Mouse (Mus musculus): ENCODE measurements at regions not wholly inside any gene's neighbourhood (a gene's known extent, or its start where the extent isn't known, plus 50 kb on each side); places are given as distances from the start of the nearest gene placed in this dataset.
"Not testable (repeated sequence)": the region's sequence is repeated elsewhere in the genome, so short reads cannot be mapped to it uniquely, and the experiment has no call there.

GRCm38 (mm10) chr3:59563486-59564006, 166.0 kb upstream of the Gm5538 start:
- in situ Hi-C loops (cut with MboI, MseI): not testable (repeated sequence)

- in situ Hi-C loops (cut with MboI, MseI): no loop called here
Measured at GRCm38 (mm10) chr3:59542621-59543020, 187.0 kb upstream of the Gm5538 start.

GRCm38 (mm10) chr3:59540547-59540946, 189.0 kb upstream of the Gm5538 start:
- in situ Hi-C loops (cut with MboI, MseI): not testable (repeated sequence)

- in situ Hi-C loops (cut with MboI, MseI): not testable (repeated sequence)
Measured at GRCm38 (mm10) chr3:59539893-59540292, 189.7 kb upstream of the Gm5538 start.

DNA sequence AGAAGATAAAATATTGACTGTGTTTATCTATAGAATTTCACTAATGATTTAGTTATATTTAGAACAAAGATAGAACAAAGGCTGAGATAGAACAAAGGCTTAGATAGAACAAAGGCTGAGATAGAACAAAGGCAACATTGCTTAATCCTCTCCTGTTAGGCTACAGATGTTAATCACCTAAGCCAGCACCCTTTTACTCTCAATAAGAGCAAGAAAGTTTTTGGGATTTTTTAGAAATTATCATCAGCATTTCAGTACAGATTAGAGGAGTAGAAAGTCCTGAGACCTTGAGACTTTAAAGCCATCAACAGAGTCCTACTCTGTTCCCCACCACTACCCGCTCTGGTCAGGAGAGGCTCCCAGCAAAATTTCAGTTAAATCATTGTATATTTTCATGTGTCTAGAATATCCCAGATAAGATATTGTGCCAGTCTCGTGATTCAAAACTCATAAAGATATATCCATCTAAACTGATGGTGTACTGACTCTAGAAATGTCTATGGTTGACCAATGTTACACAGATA, 187.2 kb upstream of the Igsf10 start:
- in situ Hi-C loops (cut with MboI, MseI): no loop called here

- in situ Hi-C loops (cut with MboI, MseI): no loop called here
Measured at GRCm38 (mm10) chr3:59530592-59531310, 186.6 kb upstream of the Igsf10 start.

GRCm38 (mm10) chr3:59520766-59521165, 176.6 kb upstream of the Igsf10 start:
- in situ Hi-C loops (cut with MboI, MseI): no loop called here

GRCm38 (mm10) chr3:59478095-59478494, 133.9 kb upstream of the Igsf10 start:
- in situ Hi-C loops (cut with MboI, MseI): no loop called here

GRCm38 (mm10) chr3:59477441-59478061, 133.4 kb upstream of the Igsf10 start:
- in situ Hi-C loops (cut with MboI, MseI): no loop called here

GRCm38 (mm10) chr3:59468956-59469355, 124.8 kb upstream of the Igsf10 start:
- in situ Hi-C loops (cut with MboI, MseI): no loop called here

DNA sequence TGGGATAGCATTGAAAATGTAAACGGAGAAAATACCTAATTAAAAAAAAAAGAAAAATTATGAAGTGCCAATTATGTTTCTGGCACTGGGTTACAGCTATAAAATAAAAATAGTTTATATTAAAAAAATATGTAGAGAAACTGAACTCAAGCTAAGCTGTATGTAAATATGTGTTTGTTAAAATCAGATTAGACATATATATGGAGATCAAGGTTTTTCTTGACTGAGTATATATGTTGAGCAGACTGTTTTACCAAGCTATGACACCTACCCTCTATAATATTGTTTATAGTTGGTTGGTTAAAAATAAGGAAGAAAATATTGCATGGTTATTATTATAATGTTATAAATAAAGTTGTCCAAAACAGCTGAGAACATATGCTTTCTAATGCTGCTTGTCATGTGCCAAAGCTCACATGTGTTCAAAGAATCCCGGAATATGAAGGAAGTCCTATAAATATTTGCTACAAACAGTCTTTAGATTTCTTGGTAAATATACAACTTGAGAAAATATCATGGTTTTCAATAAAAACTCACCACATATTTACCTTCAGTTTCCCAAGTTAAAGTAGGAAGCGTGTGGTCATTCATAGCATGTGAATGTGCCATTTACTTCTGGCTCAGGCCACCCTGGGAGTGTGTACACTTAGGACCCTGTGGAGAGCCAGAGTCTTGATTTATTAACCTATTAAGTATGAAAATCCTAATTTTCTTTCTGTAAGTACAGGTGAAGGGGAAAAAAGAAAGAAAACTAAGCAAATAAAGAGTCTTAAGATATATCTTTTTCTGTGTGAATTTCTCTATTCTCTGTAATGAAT, 118.4 kb upstream of the Igsf10 start:
- in situ Hi-C loops (cut with MboI, MseI): no loop called here

- in situ Hi-C loops (cut with MboI, MseI): no loop called here
Measured at GRCm38 (mm10) chr3:59456938-59457337, 112.7 kb upstream of the Igsf10 start.

DNA sequence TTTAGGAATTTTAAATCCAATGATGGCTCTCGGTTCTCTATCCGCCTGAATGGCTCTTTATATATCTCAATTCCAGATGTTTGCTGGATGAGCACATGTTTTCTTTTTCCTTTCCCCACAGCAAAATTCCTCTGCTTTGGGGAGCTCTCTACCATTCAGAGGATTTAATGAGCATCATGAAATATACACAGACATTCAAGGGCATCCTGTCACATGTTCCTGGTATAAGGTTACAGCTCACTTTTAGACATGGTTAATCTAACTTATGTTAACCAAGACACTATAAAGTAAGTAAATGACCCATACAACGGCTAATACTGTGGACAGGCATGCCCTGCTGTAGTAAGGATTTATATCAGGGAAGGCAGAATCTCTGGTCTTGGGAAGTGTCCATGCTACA, 106.9 kb upstream of the Igsf10 start:
- in situ Hi-C loops (cut with MboI, MseI): no loop called here

- in situ Hi-C loops (cut with MboI, MseI): loop anchor here (10.0 kb wide), 1 partner anchor 1079 kb away; no protein-coding TSS in a partner anchor
Measured at GRCm38 (mm10) chr3:59423621-59424020, 79.4 kb upstream of the Igsf10 start.

DNA sequence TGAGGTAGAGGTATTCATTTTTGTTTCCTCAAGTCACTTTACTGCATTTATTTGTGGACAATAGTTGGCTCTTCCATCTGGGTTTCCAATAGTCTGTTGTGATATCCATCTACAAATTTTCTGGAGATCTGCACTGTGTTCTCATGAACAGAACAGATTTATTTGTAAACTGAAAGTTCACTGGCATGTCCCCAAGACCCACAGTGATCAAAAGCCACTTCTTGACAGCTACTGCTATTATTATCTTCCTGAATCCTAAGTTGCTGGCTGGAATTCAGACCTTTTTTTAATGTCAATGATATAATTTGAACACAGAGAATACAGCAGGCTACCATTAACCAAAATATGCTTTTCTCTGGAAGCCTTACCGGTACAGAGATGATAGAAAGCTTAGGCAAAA, 64.9 kb upstream of the Igsf10 start:
- in situ Hi-C loops (cut with MboI, MseI): no loop called here

DNA sequence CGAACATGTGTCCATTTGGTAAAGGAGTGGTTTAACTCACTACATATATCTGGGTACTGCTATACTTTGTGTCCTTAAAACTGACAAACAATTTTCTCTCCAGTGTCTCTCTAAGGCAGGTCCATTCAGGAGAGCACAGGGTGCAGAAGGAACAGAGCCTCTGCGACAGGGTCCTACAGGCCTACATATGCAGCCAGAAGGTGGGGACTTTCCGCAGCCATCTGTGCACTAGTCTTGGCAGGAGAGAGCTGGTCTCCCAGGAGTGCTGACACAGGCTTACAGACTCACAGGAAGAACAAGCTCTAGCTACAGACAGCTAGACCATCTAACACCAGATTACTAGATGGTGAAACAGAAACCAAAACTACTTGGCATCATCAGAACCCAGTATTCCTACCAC, 61.8 kb upstream of the Igsf10 start:
- in situ Hi-C loops (cut with MboI, MseI): no loop called here

DNA sequence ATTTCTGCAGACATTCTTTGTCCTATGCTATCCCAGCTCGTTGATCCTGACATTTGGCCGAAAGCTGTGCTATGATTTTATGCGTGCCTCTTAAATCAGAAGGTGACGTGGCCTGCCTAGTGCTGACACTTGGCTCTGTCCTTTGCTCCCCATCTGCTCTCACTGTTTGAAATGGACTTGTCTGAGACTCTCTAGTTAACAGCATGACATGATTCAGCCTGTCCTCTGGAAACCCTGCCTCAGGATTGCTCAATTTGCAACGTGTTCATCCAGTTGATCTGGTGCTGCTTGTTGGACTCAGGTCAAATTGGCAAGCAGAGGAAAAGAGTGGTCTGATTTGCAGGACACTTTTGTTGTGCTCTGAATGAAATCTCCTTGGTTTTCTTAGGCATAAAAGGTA, 57.7 kb upstream of the Igsf10 start:
- in situ Hi-C loops (cut with MboI, MseI): no loop called here

DNA sequence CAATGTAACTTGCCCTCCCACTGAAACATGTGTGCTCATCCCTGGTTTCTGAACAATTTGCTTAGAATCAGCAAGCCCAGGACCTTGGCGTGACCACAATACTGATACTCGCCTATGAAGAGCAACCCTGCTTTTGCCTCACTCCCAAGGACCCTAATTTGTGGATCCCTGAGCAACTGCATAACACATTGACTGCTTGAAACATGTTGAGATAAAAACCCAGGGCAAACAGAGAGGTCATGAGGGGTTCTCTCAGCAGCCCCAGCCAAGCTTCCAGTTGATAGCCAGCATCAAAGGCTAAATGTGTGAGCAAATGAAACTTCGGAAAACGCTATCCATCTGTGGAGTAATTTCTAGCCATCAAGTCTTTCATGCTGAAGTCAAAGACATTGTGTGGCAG, 57.2 kb upstream of the Igsf10 start:
- in situ Hi-C loops (cut with MboI, MseI): no loop called here
